Mouse (Mus musculus) hindbrain, postnatal 0 days (tissue): ENCODE measurements around the gene Oas1c. TPM values are rescaled to one million over a fixed set of nuclear protein-coding genes. Genes with fewer than 3 reads are reported as not detected.

Source experiments
- ATAC-seq: fragments of 200-750 bp; cut with Nextera tagmentation; 2 replicates; pipeline ENCODE4 v1.8.0; 2017; ENCODE audit warnings: mild to moderate bottlenecking, moderate TSS enrichment, moderate library complexity
- DNase-seq: peaks from one replicate; pipeline ENCODE4 v3.0.0-alpha.2; 2015; ENCODE audit warnings: low spot score
- H3K27ac ChIP-seq: fragments of 300-500 bp; sonication (generic); 2 replicates; pipeline ENCODE4 v1.5.1; 2014; ENCODE audit warnings: mild to moderate bottlenecking
- H3K27me3 ChIP-seq: fragments of 300-500 bp; sonication (generic); 2 replicates; pipeline ENCODE4 v1.6.1; 2014; ENCODE audit warnings: low read length, mixed read lengths; ENCODE audit not compliant: insufficient read depth
- H3K36me3 ChIP-seq: fragments of 300-500 bp; sonication (generic); 2 replicates; pipeline ENCODE4 v1.6.1; 2014; ENCODE audit warnings: low read length, mixed read lengths; ENCODE audit not compliant: insufficient read depth
- H3K4me1 ChIP-seq: fragments of 300-500 bp; sonication (generic); 2 replicates; pipeline ENCODE4 v1.6.1; 2014; ENCODE audit warnings: antibody characterized with exemption, low read length, mixed read lengths; ENCODE audit not compliant: insufficient read depth
- H3K4me2 ChIP-seq: fragments of 300-500 bp; sonication (generic); 2 replicates; pipeline ENCODE4 v1.6.1; 2014; ENCODE audit warnings: low read depth, mild to moderate bottlenecking, low read length, moderate library complexity, mixed read lengths
- H3K4me3 ChIP-seq: fragments of 300-500 bp; sonication (generic); 2 replicates; pipeline ENCODE4 v1.5.1; 2014; ENCODE audit warnings: low read length
- H3K9ac ChIP-seq: fragments of 300-500 bp; sonication (generic); replicated peaks from 2 replicates; pipeline ENCODE4 v1.6.1; 2014; ENCODE audit warnings: mild to moderate bottlenecking, low read length, moderate library complexity, mixed read lengths
- H3K9me3 ChIP-seq: fragments of 300-500 bp; sonication (generic); 2 replicates; pipeline ENCODE4 v1.6.1; 2016; ENCODE audit warnings: low read length, mixed read lengths
- CTCF ChIP-seq: IDR thresholded peaks from 2 replicates; pipeline ENCODE4 v1.5.1; 2016; ENCODE audit warnings: antibody characterized with exemption, control low read depth, low read depth
- WGBS: fragments of 180-500 bp; shearing (Covaris S2); extraction: QIAGEN DNeasy Blood & Tissue Kit; methylation state at CpG from one replicate; pipeline ENCODE4 v1.1.7; 2014; 5-methylcytosine and 5-hydroxymethylcytosine counted together
- polyA plus RNA-seq: library from polyadenylated mRNA; unstranded; fragments of >200 nt; fragmentation: Nextera tagmentation; extraction: Ambion mirVana; gene quantifications from 2 replicates; pipeline ENCODE4 v1.2.1, GENCODE M21; 2015
- total RNA-seq: library from RNA; depleted of rRNA; stranded (reverse); fragments of >200 nt; gene quantifications from 2 replicates; pipeline ENCODE4 v1.2.3, GENCODE M21; 2014

Oas1c gene
- total and polyA plus RNA-seq, 2 experiments from 2014 or later, result 0.58 to 0.61 TPM

- no peak for ATAC-seq
- no peaks in the 10 kb centered on the region for H3K27me3 ChIP-seq
- no peaks in the 10 kb centered on the region for H3K4me1 ChIP-seq
- no peak overlapping the region for H3K27ac ChIP-seq
- peak; percentile 79 for TF ChIP-seq CTCF
- H3K4me3 ChIP-seq, result no peak overlapping the region
- WGBS, result 8% methylated on average over 8 of the region's 8 CpGs
- no peak overlapping the region for H3K9ac ChIP-seq
- DNase-seq, result peak; percentile 54
- H3K36me3 ChIP-seq, result no peaks in the 10 kb centered on the region
- no peak overlapping the region for H3K4me2 ChIP-seq
- H3K9me3 ChIP-seq, result no peaks in the 10 kb centered on the region
Observed at GRCm38 (mm10) chr5:120836731-120837585, 24.6 kb upstream of the Oas1c start.

GRCm38 (mm10) chr5:120833335-120834280, 21.3 kb upstream of the Oas1c start:
- no peak for TF ChIP-seq CTCF
- no peaks in the 10 kb centered on the region for H3K27me3 ChIP-seq
- DNase-seq (peak; percentile 14), ATAC-seq (no peak)
- H3K4me1 ChIP-seq, result no peaks in the 10 kb centered on the region
- H3K27ac ChIP-seq, result no peak overlapping the region
- H3K4me2 ChIP-seq, result no peak overlapping the region
- H3K9ac ChIP-seq, result no peak overlapping the region
- WGBS, result 17% methylated on average over 17 of the region's 17 CpGs
- H3K9me3 ChIP-seq, result no peaks in the 10 kb centered on the region
- H3K4me3 ChIP-seq, result no peak overlapping the region
- no peaks in the 10 kb centered on the region for H3K36me3 ChIP-seq

DNA sequence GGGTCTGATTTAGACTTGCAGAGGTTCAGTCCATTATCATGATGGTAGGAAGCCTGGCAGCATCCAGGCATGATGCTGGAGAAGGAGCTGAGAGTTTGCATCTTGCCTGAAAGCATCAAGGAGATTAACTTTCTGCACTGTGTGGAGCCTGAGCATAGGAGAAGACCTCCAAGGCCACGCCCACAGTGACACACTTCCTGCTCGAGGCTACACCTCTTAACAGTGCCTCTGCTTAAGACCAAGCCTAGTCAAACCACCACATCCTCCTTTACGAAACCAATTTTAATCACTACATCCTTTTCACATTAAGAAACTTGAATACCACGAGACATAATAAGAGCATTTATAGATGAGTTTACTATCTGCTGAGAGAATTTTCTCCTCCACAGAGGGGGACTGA, 18.7 kb upstream of the Oas1c start:
- DNase-seq (no peak), ATAC-seq (no peak)
- Histone ChIP-seq H3K4me3 (no peak overlapping the region), H3K4me1 (no peaks in the 10 kb centered on the region), H3K27me3 (no peaks in the 10 kb centered on the region), H3K9ac (no peak overlapping the region), H3K36me3 (no peaks in the 10 kb centered on the region), H3K9me3 (no peaks in the 10 kb centered on the region), H3K27ac (no peak overlapping the region), H3K4me2 (no peak overlapping the region)
- WGBS, result 77% methylated on average over 4 of the region's 4 CpGs
- TF ChIP-seq CTCF, result no peak

GRCm38 (mm10) chr5:120818999-120819398, 6.7 kb upstream of the Oas1c start:
- no peaks in the 10 kb centered on the region for H3K4me1 ChIP-seq
- DNase-seq (no peak), ATAC-seq (no peak)
- no peak overlapping the region for H3K9ac ChIP-seq
- no peak overlapping the region for H3K4me3 ChIP-seq
- no peak overlapping the region for H3K4me2 ChIP-seq
- H3K27me3 ChIP-seq, result no peaks in the 10 kb centered on the region
- peaks cover 7% of the 10 kb centered on the region; the same call in 1 of the 2 replicates for H3K9me3 ChIP-seq
- H3K36me3 ChIP-seq, result no peaks in the 10 kb centered on the region
- no peak overlapping the region for H3K27ac ChIP-seq
- TF ChIP-seq CTCF, result no peak

DNA sequence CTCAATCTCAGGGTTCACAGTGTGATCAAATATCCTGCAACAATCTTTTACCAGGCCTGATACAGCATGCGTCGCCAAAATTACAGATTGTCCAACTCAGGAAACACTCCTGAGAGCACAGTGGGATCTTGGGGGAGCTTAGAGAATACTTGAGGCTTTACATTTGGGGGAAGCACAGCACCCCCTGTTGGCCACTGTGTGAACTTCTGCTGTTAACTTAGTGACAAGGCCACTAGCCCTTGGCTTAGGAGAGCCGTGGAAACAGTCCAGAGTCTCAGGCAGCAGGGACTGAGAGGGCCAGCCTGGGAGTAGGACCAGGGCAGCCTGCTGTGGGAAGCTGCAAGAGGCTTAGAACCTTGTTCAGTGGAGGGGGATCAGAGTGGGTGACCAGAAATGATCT, 3.6 kb upstream of the Oas1c start:
- Histone ChIP-seq H3K4me1 (no peaks in the 10 kb centered on the region), H3K9me3 (peaks cover 7% of the 10 kb centered on the region; the same call in 1 of the 2 replicates), H3K36me3 (no peaks in the 10 kb centered on the region), H3K27me3 (no peaks in the 10 kb centered on the region), H3K4me3 (no peak overlapping the region), H3K27ac (no peak overlapping the region), H3K4me2 (no peak overlapping the region), H3K9ac (no peak overlapping the region)
- no peak for ATAC-seq
- TF ChIP-seq CTCF, result peak; percentile 57
- 66% methylated on average over 3 of the region's 3 CpGs for WGBS
- DNase-seq, result no peak

- ATAC-seq, result no peak
Observed at GRCm38 (mm10) chr5:120813023-120813422, 709 bp upstream of the Oas1c start.

More at GRCm38 (mm10) chr5:120813023-120813422, 709 bp upstream of the Oas1c start:
- peak overlapping the region; percentile 10; the same call in 1 of the 2 replicates for H3K9ac ChIP-seq
- H3K27me3 ChIP-seq, result no peaks in the 10 kb centered on the region
- H3K9me3 ChIP-seq, result no peaks in the 10 kb centered on the region
- 83% methylated on average over 6 of the region's 6 CpGs for WGBS
- H3K4me2 ChIP-seq, result peak overlapping the region; percentile 53
- H3K36me3 ChIP-seq, result no peaks in the 10 kb centered on the region
- H3K27ac ChIP-seq, result no peak overlapping the region
- no peaks in the 10 kb centered on the region for H3K4me1 ChIP-seq
- no peak for DNase-seq
- no peak for TF ChIP-seq CTCF
- peak overlapping the region; percentile 31 for H3K4me3 ChIP-seq
